Mouse (Mus musculus) kidney, postnatal 0 days (tissue): ENCODE measurements around the gene Hmmr. TPM values are rescaled to one million over a fixed set of nuclear protein-coding genes. Genes with fewer than 3 reads are reported as not detected.
A peak's percentile ranks its signal among the peaks of the same experiment; 100 is the strongest.

ENCODE experiments used
- ATAC-seq: fragments of 200-750 bp; cut with Nextera tagmentation; replicated peaks from 2 replicates; pipeline ENCODE4 v1.8.0; 2017; ENCODE audit warnings: low read depth, moderate number of reproducible peaks, moderate TSS enrichment, moderate library complexity; ENCODE audit not compliant: low FRiP score
- DNase-seq: peaks from one replicate; pipeline ENCODE4 v3.0.0-alpha.2; 2016; ENCODE audit warnings: low spot score
- H3K27ac ChIP-seq: fragments of 300-500 bp; sonication (generic); 2 replicates; pipeline ENCODE4 v1.5.1; 2014; ENCODE audit warnings: mild to moderate bottlenecking
- H3K27me3 ChIP-seq: fragments of 300-500 bp; sonication (generic); 2 replicates; pipeline ENCODE4 v1.6.1; 2014; ENCODE audit warnings: low read length, mixed read lengths; ENCODE audit not compliant: insufficient read depth
- H3K36me3 ChIP-seq: fragments of 300-500 bp; sonication (generic); 2 replicates; pipeline ENCODE4 v1.6.1; 2014; ENCODE audit warnings: low read length, mixed read lengths; ENCODE audit not compliant: insufficient read depth
- H3K4me1 ChIP-seq: fragments of 300-500 bp; sonication (generic); replicated peaks from 2 replicates; pipeline ENCODE4 v1.6.1; 2014; ENCODE audit warnings: antibody characterized with exemption, low read length, mixed read lengths; ENCODE audit not compliant: insufficient read depth
- H3K4me2 ChIP-seq: fragments of 300-500 bp; sonication (generic); 2 replicates; pipeline ENCODE4 v1.6.1; 2014; ENCODE audit warnings: mild to moderate bottlenecking, low read length, moderate library complexity, mixed read lengths
- H3K4me3 ChIP-seq: fragments of 300-500 bp; sonication (generic); replicated peaks from 2 replicates; pipeline ENCODE4 v1.5.1; 2014; ENCODE audit warnings: low read depth, low read length
- H3K9ac ChIP-seq: fragments of 300-500 bp; sonication (generic); 2 replicates; pipeline ENCODE4 v1.6.1; 2014; ENCODE audit warnings: low read depth, low read length
- H3K9me3 ChIP-seq: fragments of 300-500 bp; sonication (generic); replicated peaks from 2 replicates; pipeline ENCODE4 v1.6.1; 2016; ENCODE audit warnings: low read length, inconsistent platforms, mixed read lengths
- CTCF ChIP-seq: IDR thresholded peaks from 2 replicates; pipeline ENCODE4 v1.5.1; 2016; ENCODE audit warnings: antibody characterized with exemption, low read depth, mild to moderate bottlenecking, moderate library complexity
- WGBS: fragments of 180-500 bp; shearing (Covaris S2); extraction: QIAGEN DNeasy Blood & Tissue Kit; methylation state at CpG from one replicate; pipeline ENCODE4 v1.1.7; 2014; 5-methylcytosine and 5-hydroxymethylcytosine counted together
- polyA plus RNA-seq: library from polyadenylated mRNA; unstranded; fragments of >200 nt; fragmentation: Nextera tagmentation; extraction: Ambion mirVana; gene quantifications from 2 replicates; pipeline ENCODE4 v1.2.1, GENCODE M21; 2015

The Hmmr gene
- polyA plus RNA-seq, 1 experiment from 2014 or later = 16.4 TPM

GRCm38 (mm10) chr11:40755968-40756367 is 22.7 kb upstream of the Hmmr start:
- TF ChIP-seq CTCF = no peak
- ATAC-seq (no peak), DNase-seq (no peak)
- Histone ChIP-seq H3K9ac (no peak overlapping the region), H3K4me3 (no peak overlapping the region), H3K27ac (no peak overlapping the region), H3K36me3 (0 out of 2 replicates have a peak, but pooled peaks cover 5% of the 10 kb centered on the region), H3K27me3 (no peaks in the 10 kb centered on the region), H3K9me3 (no peaks in the 10 kb centered on the region), H3K4me1 (peaks cover 4% of the 10 kb centered on the region; the same call in 1 of the 2 replicates), H3K4me2 (peak overlapping the region; percentile 73; the same call in 1 of the 2 replicates)
- WGBS = 87% methylated on average over 8 of the region's 8 CpGs

- peak; percentile 99 for ATAC-seq
- Histone ChIP-seq H3K4me1 (peaks cover 4% of the 10 kb centered on the region; the same call in 1 of the 2 replicates), H3K4me2 (peak within 1 kb of the TSS; percentile 73), H3K27ac (peak within 1 kb of the TSS; percentile 38; the same call in 1 of the 2 replicates), H3K4me3 (peak within 1 kb of the TSS; percentile 63), H3K9me3 (no peaks in the 10 kb centered on the region), H3K27me3 (no peaks in the 10 kb centered on the region), H3K36me3 (0 out of 2 replicates have a peak, but pooled peaks cover 5% of the 10 kb centered on the region), H3K9ac (peak within 1 kb of the TSS; percentile 67)
- WGBS = under 1% methylated on average over 25 of the region's 25 CpGs
- TF ChIP-seq CTCF = no peak
- DNase-seq = peak; percentile 99
Measured at GRCm38 (mm10) chr11:40755109-40755627, 21.9 kb upstream of the Hmmr start, which contains the start of gene Ccng1. Gene Ccng1, minus strand, starts transcription at chr11:40755311.

- H3K27me3 ChIP-seq = no peaks in the 10 kb centered on the region
- H3K9me3 ChIP-seq = no peaks in the 10 kb centered on the region
- DNase-seq (peak; percentile 43), ATAC-seq (peak; percentile 51)
- peak overlapping the region; percentile 73 for H3K4me2 ChIP-seq
- TF ChIP-seq CTCF = no peak
- 2% methylated on average over 19 of the region's 19 CpGs for WGBS
- peak overlapping the region; percentile 63 for H3K4me3 ChIP-seq
- H3K36me3 ChIP-seq = 0 out of 2 replicates have a peak, but pooled peaks cover 5% of the 10 kb centered on the region
- H3K4me1 ChIP-seq = peaks cover 4% of the 10 kb centered on the region; the same call in 1 of the 2 replicates
- H3K27ac ChIP-seq = peak overlapping the region; percentile 38; the same call in 1 of the 2 replicates
- H3K9ac ChIP-seq = peak overlapping the region; percentile 67
Measured at GRCm38 (mm10) chr11:40754664-40755107, 21.5 kb upstream of the Hmmr start.

GRCm38 (mm10) chr11:40753836-40754235 is 20.6 kb upstream of the Hmmr start:
- Histone ChIP-seq H3K4me2 (peak overlapping the region; percentile 73), H3K9me3 (no peaks in the 10 kb centered on the region), H3K9ac (no peak overlapping the region), H3K4me3 (no peak overlapping the region), H3K36me3 (0 out of 2 replicates have a peak, but pooled peaks cover 5% of the 10 kb centered on the region), H3K27ac (no peak overlapping the region), H3K27me3 (no peaks in the 10 kb centered on the region), H3K4me1 (peaks cover 4% of the 10 kb centered on the region; the same call in 1 of the 2 replicates)
- DNase-seq = no peak
- WGBS = 60% methylated on average over 6 of the region's 6 CpGs
- TF ChIP-seq CTCF = no peak
- ATAC-seq = no peak

GRCm38 (mm10) chr11:40747716-40748115 is 14.5 kb upstream of the Hmmr start:
- no peak for TF ChIP-seq CTCF
- Histone ChIP-seq H3K27ac (no peak overlapping the region), H3K9ac (no peak overlapping the region), H3K4me3 (no peak overlapping the region), H3K36me3 (0 out of 2 replicates have a peak, but pooled peaks cover 5% of the 10 kb centered on the region), H3K4me1 (no peaks in the 10 kb centered on the region), H3K9me3 (no peaks in the 10 kb centered on the region), H3K4me2 (no peak overlapping the region), H3K27me3 (no peaks in the 10 kb centered on the region)
- ATAC-seq (no peak), DNase-seq (no peak)
- 67% methylated on average over 2 of the region's 2 CpGs for WGBS

- Histone ChIP-seq H3K9ac (no peak overlapping the region), H3K4me2 (no peak overlapping the region), H3K36me3 (no peaks in the 10 kb centered on the region), H3K27ac (no peak overlapping the region), H3K4me3 (no peak overlapping the region), H3K4me1 (no peaks in the 10 kb centered on the region), H3K9me3 (no peaks in the 10 kb centered on the region), H3K27me3 (no peaks in the 10 kb centered on the region)
- TF ChIP-seq CTCF = no peak
- ATAC-seq (no peak), DNase-seq (no peak)
- WGBS = 83% methylated on average over 12 of the region's 12 CpGs
Measured at GRCm38 (mm10) chr11:40746361-40746760, 13.1 kb upstream of the Hmmr start.
